Comparison of ENCODE assay signal across 7 mouse cellular contexts in the genomic region with DNA sequence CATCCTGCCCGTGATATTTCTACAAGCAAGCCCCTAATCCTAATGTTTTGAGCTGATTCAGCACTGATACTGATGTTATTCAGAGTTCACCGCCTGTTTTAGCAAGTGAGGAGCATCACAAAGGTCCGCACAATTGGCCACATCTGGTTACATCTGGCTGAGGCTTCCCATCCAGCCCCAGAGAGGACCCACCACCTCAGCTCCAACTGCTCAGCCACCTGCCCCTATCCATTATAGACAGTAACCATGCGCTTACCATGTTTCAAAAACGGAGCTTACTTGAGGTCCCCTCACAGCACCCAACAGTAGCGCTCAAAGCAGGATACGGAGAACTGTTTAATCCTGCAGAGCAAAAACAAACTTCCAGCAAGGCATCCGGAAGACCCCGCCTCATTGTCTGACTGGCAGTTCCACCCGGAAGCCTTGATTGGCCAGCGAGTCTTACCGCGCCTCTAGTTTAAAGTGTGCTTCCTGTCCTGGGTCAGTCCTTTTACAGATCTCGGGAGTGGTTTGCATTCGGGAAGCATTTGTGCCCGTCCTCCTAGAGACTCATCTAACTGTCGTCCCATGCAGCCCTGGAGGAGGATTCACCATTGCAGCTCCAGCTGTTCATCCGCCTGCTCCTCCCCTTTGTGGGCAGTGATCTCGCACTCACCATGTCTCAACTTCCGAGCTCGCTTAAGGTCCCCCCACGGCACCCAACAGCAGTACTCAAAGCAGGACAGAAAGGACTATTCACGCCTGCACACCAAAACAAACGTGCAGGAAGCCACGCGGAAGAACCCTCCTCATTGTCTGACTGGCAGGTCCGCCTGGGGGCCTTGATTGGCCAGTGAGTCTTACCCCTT.
DNase-seq lines count a peak whose midpoint lies in the region; ATAC-seq lines count a peak whose summit lies in the region.
"Not testable (repeated sequence)": the region's sequence is repeated elsewhere in the genome, so short reads cannot be mapped to it uniquely, and the experiment has no call there.

No protein-coding gene starts in this region.

- H3K4me1 ChIP-seq in embryonic facial prominence, embryonic 11.5 days (ENCODE audit: control insufficient read depth, insufficient read depth, low read length); limb, embryonic 10.5 days: not testable (repeated sequence)
- H3K4me1 ChIP-seq in midbrain, embryonic 13.5 days (replicated peaks), result peaks cover 11% of the 10 kb centered on the region; the same call in 1 of the 2 replicates

- H3K4me2 ChIP-seq in embryonic facial prominence, embryonic 11.5 days (ENCODE audit: low read depth, low read length), result peak overlapping the region; percentile 58
- peak overlapping the region; percentile 68 for H3K4me2 ChIP-seq in midbrain, embryonic 13.5 days (replicated peaks)

- 2% methylated on average over 27 of the region's 27 CpGs for WGBS in embryonic facial prominence, embryonic 11.5 days
- 3% methylated on average over 27 of the region's 27 CpGs for WGBS in limb, embryonic 10.5 days
- 2% methylated on average over 27 of the region's 27 CpGs for WGBS in midbrain, embryonic 13.5 days

- peak overlapping the region; percentile 65; the same call in 1 of the 2 replicates for H3K27ac ChIP-seq in embryonic facial prominence, embryonic 11.5 days (replicated peaks; ENCODE audit: low read depth, low read length)
- H3K27ac ChIP-seq in limb, embryonic 10.5 days, result peak overlapping the region; percentile 85
- peak overlapping the region; percentile 69 for H3K27ac ChIP-seq in midbrain, embryonic 13.5 days

- H3K4me3 ChIP-seq in embryonic facial prominence, embryonic 11.5 days (ENCODE audit: low read depth, low read length), result peak overlapping the region; percentile 44
- H3K4me3 ChIP-seq in limb, embryonic 10.5 days, result peak overlapping the region; percentile 58
- H3K4me3 ChIP-seq in midbrain, embryonic 13.5 days (replicated peaks), result peak overlapping the region; percentile 62

- DNase-seq in adrenal gland, postnatal 14 days, result peak; percentile 87
- peak; percentile 84 for DNase-seq in embryonic facial prominence, embryonic 11.5 days (ENCODE audit: low spot score)
- peak; percentile 77 for DNase-seq in kidney, adult 11 months
- DNase-seq in limb, embryonic 10.5 days (ENCODE audit: low spot score), result peak; percentile 73
- DNase-seq in spleen, adult 12 weeks (ENCODE audit: low spot score), result peak; percentile 40

- peak; percentile 98 for ATAC-seq in embryonic facial prominence, embryonic 11.5 days (replicated peaks; ENCODE audit: insufficient number of reproducible peaks, low FRiP score, low TSS enrichment, low read depth)
- ATAC-seq in granulocyte monocyte progenitor cell, adult 5-6 weeks (replicated peaks; ENCODE audit: poor library complexity, severe bottlenecking), result peak; percentile 97
- ATAC-seq in midbrain, embryonic 13.5 days, result peak; percentile 99

- H3K36me3 ChIP-seq in embryonic facial prominence, embryonic 11.5 days (replicated peaks; ENCODE audit: control insufficient read depth, insufficient read depth, low read depth, low read length); limb, embryonic 10.5 days; midbrain, embryonic 13.5 days: not testable (repeated sequence)

- not testable (repeated sequence) for H3K9me3 ChIP-seq in embryonic facial prominence, embryonic 11.5 days (replicated peaks; ENCODE audit: control insufficient read depth, low read length); limb, embryonic 10.5 days (replicated peaks); midbrain, embryonic 13.5 days

- H3K9ac ChIP-seq in embryonic facial prominence, embryonic 11.5 days (replicated peaks; ENCODE audit: low read length), result peak overlapping the region; percentile 59
- peak overlapping the region; percentile 70 for H3K9ac ChIP-seq in midbrain, embryonic 13.5 days (replicated peaks)

- H3K27me3 ChIP-seq in embryonic facial prominence, embryonic 11.5 days (ENCODE audit: control insufficient read depth, insufficient read depth, low read length); limb, embryonic 10.5 days (ENCODE audit: low read depth, poor library complexity, severe bottlenecking); midbrain, embryonic 13.5 days: not testable (repeated sequence)

Comparison
In these comparisons a context has a peak if more than half of its experiments do, and no peak if none do; other contexts are left out.
1. Peak in every context shown above with its lines: DNase-seq, ATAC-seq, H3K4me3 ChIP-seq and H3K27ac ChIP-seq.